Mouse (Mus musculus): ENCODE results near the gene Adig.

DNA sequence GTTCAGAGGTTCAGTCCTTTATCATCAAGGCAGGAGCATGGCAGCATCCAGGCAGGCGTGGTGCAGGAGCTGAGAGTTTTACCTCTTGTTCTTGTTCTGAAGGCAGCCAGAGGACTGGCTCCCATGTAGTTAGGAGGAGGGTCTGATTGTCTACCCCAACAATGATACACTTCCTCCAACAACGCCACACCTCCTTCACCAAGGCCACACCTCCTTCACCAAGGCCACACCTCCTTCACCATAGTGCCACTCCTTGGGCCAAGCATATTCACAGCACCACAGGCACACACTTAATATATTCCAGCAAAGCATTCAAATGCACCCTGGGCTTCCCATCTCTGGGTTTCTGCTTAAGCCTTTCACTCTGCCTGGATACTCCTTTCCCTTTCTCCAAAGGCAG is 42.9 kb downstream of the Adig start:
- TF ChIP-seq CTCF (IDR thresholded peaks at IDR 0.05; ENCODE audit: borderline replicate concordance, control insufficient read depth, extremely low read depth, insufficient read depth, low read length, poor library complexity) (no peak), POLR2A (IDR thresholded peaks at IDR 0.05; ENCODE audit: control insufficient read depth, extremely low read depth, insufficient read depth, low read length, poor library complexity) (no peak)
